ENCODE assay signal across 17 mouse cellular contexts in the genomic region with DNA sequence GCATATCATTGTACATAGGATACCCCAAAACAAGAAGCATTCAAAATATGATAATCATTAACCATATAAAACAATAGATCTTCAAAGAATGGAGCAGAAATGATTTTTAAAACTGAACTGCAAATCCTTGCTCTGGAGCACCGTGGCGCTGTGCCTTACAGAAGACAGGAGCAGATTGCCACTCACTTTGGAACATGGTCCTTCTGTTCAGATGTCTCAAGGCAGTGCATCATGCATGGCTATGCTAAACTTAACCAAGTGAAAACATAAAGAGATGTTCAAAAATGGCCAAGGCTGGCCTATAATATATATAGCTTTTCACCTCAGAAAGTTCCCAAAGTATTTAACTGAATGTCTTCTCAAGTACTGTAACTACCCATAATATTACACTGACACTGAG.
DNase-seq lines count a peak whose midpoint lies in the region; TF ChIP-seq lines count a peak whose summit lies in the region.
"Had no signal": no experiment of that assay in that cellular context is flagged by ENCODE, and none has a peak within 500 bp of the region (broad histone marks: within the 10 kb centered on the region; RNA-seq: fewer than 3 reads in every experiment).

No protein-coding gene starts in this region.

- 88% methylated on average over 2 of the region's 2 CpGs for WGBS in heart, embryonic 10.5 days

- H3K27me3 ChIP-seq in heart, embryonic 10.5 days (ENCODE audit: insufficient read depth, poor library complexity, severe bottlenecking): no peaks in the 10 kb centered on the region
- H3K27me3 ChIP-seq: CH12.LX; embryonic facial prominence, embryonic 12.5 days; forebrain, embryonic 15.5 days; heart, embryonic 13.5 days; hindbrain, embryonic 12.5 days had no signal

- 0 out of 2 replicates have a peak, but pooled peaks have one; percentile 21 for TF ChIP-seq CTCF in cortical plate, adult 2 months (IDR thresholded peaks at IDR 0.05; ENCODE audit: extremely low read depth, insufficient read depth, low read length)

- H3K36me3 ChIP-seq in heart, embryonic 10.5 days: no peaks in the 10 kb centered on the region
- H3K36me3 ChIP-seq: embryonic facial prominence, embryonic 12.5 days; forebrain, embryonic 15.5 days; heart, embryonic 13.5 days; hindbrain, embryonic 12.5 days had no signal

- no peak overlapping the region for H3K4me3 ChIP-seq in cortical plate, adult 2 months (ENCODE audit: insufficient read depth, low read length)
- H3K4me3 ChIP-seq in heart, embryonic 10.5 days: no peak overlapping the region
- H3K4me3 ChIP-seq: embryonic facial prominence, embryonic 12.5 days; forebrain, embryonic 15.5 days; heart, embryonic 13.5 days; hindbrain, embryonic 12.5 days had no signal

- no peak overlapping the region for H3K27ac ChIP-seq in cortical plate, adult 2 months (ENCODE audit: insufficient read depth, low read length)
- H3K27ac ChIP-seq in heart, embryonic 10.5 days: no peak overlapping the region
- H3K27ac ChIP-seq: embryonic facial prominence, embryonic 12.5 days; forebrain, embryonic 15.5 days; heart, embryonic 13.5 days; hindbrain, embryonic 12.5 days had no signal

- no peak for TF ChIP-seq POLR2A in cortical plate, adult 2 months (IDR thresholded peaks at IDR 0.05; ENCODE audit: extremely low read depth, insufficient read depth, low read length)

- intact Hi-C loops in left cerebral cortex, postnatal 4 days (cut with DNase I): no loop called here
- intact Hi-C loops in left cerebral cortex, postnatal 10 days (cut with DNase I): no loop called here

- peak; percentile 6 for DNase-seq in left cerebral cortex, adult 11 months (ENCODE audit: low spot score)
- no peak for DNase-seq in left cerebral cortex, postnatal 4 days
- DNase-seq in left cerebral cortex, postnatal 10 days (ENCODE audit: extremely low spot score in 1 of 2, low spot score in 2 of 2): peak; percentile 22
- peak; percentile 50 for DNase-seq in telencephalon, adult 2 months (ENCODE audit: low read depth, low spot score)
- DNase-seq in embryo, embryonic 10.5 days (ENCODE audit: low spot score): no peak
- no peak for DNase-seq in heart, embryonic 10.5 days (ENCODE audit: low spot score)
- DNase-seq: adrenal gland, adult 2 months; adrenal gland, postnatal 25 days; cerebellum, adult 2 months; gastrocnemius, postnatal 14 days; heart, postnatal 4 days had no signal

- H3K9me3 ChIP-seq in heart, embryonic 10.5 days: no peaks in the 10 kb centered on the region
- H3K9me3 ChIP-seq: embryonic facial prominence, embryonic 12.5 days; forebrain, embryonic 15.5 days; heart, embryonic 13.5 days; hindbrain, embryonic 12.5 days had no signal

- H3K4me1 ChIP-seq in cortical plate, adult 2 months (ENCODE audit: control insufficient read depth, insufficient read depth, low read length): no peaks in the 10 kb centered on the region
- H3K4me1 ChIP-seq in heart, embryonic 10.5 days: no peaks in the 10 kb centered on the region
- H3K4me1 ChIP-seq: embryonic facial prominence, embryonic 12.5 days; forebrain, embryonic 15.5 days; heart, embryonic 13.5 days; hindbrain, embryonic 12.5 days had no signal

Comparison
In these comparisons a context has a peak if more than half of its experiments do, and no peak if none do; other contexts are left out.
1. DNase-seq: peak in left cerebral cortex, adult 11 months (single experiment), left cerebral cortex, postnatal 10 days (2 of 2) and telencephalon, adult 2 months (single experiment); none in left cerebral cortex, postnatal 4 days (single experiment), embryo, embryonic 10.5 days (single experiment) and heart, embryonic 10.5 days (single experiment).